Mouse (Mus musculus) spleen, adult 2 months (tissue): ENCODE results near the gene Ldhb. TPM values are rescaled to one million over a fixed set of nuclear protein-coding genes. Genes with fewer than 3 reads are reported as not detected.

ENCODE experiments used
- DNase-seq, 2 experiments: peaks; one replicate each; pipeline versions ENCODE4 v3.0.0 to v3.0.0-alpha.2; 2012 to 2021; ENCODE audit warnings: low spot score in 2 of 2, low read depth in 1 of 2
- H3K27ac ChIP-seq: fragments of 200-500 bp; 2 replicates; pipeline ENCODE4 v1.5.1; 2012; ENCODE audit warnings: low read length, inconsistent platforms; ENCODE audit not compliant: insufficient read depth
- H3K27me3 ChIP-seq: fragments of 200-500 bp; 2 replicates; pipeline ENCODE4 v1.6.1; 2012; ENCODE audit warnings: mild to moderate bottlenecking, moderate library complexity, low read length, inconsistent platforms; ENCODE audit not compliant: control insufficient read depth, insufficient read depth
- H3K36me3 ChIP-seq: fragments of 200-500 bp; 2 replicates; pipeline ENCODE4 v1.6.1; 2012; ENCODE audit warnings: mild to moderate bottlenecking, low read length, inconsistent platforms; ENCODE audit not compliant: control insufficient read depth, insufficient read depth
- H3K4me1 ChIP-seq: fragments of 200-500 bp; 2 replicates; pipeline ENCODE4 v1.6.1; 2011; ENCODE audit warnings: inconsistent platforms; ENCODE audit not compliant: control insufficient read depth, insufficient read depth, insufficient read length
- H3K4me3 ChIP-seq: fragments of 200-500 bp; 2 replicates; pipeline ENCODE4 v1.5.1; 2011; ENCODE audit warnings: mild to moderate bottlenecking, inconsistent platforms; ENCODE audit not compliant: insufficient read depth, insufficient read length; ENCODE audit errors: extremely low read depth
- CTCF ChIP-seq: fragments of 200-500 bp; IDR thresholded peaks from 2 replicates; pipeline ENCODE4 v1.5.1; 2011; ENCODE audit warnings: mild to moderate bottlenecking, inconsistent platforms; ENCODE audit not compliant: insufficient read depth, insufficient read length, insufficient replicate concordance; ENCODE audit errors: extremely low read depth
- POLR2A ChIP-seq: fragments of 200-500 bp; IDR thresholded peaks from 2 replicates; pipeline ENCODE4 v1.6.1; 2011; ENCODE audit warnings: low read depth, low read length, inconsistent platforms
- WGBS: fragments of 180-500 bp; shearing (Covaris S2); methylation state at CpG from one replicate; pipeline ENCODE4 v1.1.7; 2018; 5-methylcytosine and 5-hydroxymethylcytosine counted together
- polyA plus RNA-seq: library from polyadenylated mRNA; depleted of rRNA; stranded (reverse); fragments of >200 nt; gene quantifications from 2 replicates; pipeline ENCODE4 v1.2.3, GENCODE M21; 2012

The Ldhb gene
- polyA plus RNA-seq, 1 experiment = 5.6 TPM

GRCm38 (mm10) chr6:142542082-142542799 lies 34.5 kb upstream of the Ldhb start:
- 74% methylated on average over 8 of the region's 8 CpGs for WGBS
- no peak for TF ChIP-seq POLR2A
- TF ChIP-seq CTCF = no peak

GRCm38 (mm10) chr6:142540561-142541160 lies 32.9 kb upstream of the Ldhb start:
- no peaks in the 10 kb centered on the region for H3K36me3 ChIP-seq
- no peak for DNase-seq
- no peaks in the 10 kb centered on the region for H3K4me1 ChIP-seq
- TF ChIP-seq CTCF (no peak), POLR2A (no peak)
- H3K27ac ChIP-seq = no peak overlapping the region
- WGBS = 86% methylated on average over 10 of the region's 10 CpGs
- no peak overlapping the region for H3K4me3 ChIP-seq
- no peaks in the 10 kb centered on the region for H3K27me3 ChIP-seq

More at GRCm38 (mm10) chr6:142542082-142542799, 34.5 kb upstream of the Ldhb start:
- H3K4me3 ChIP-seq = no peak overlapping the region
- no peaks in the 10 kb centered on the region for H3K27me3 ChIP-seq
- H3K27ac ChIP-seq = no peak overlapping the region
- no peaks in the 10 kb centered on the region for H3K36me3 ChIP-seq
- H3K4me1 ChIP-seq = no peaks in the 10 kb centered on the region
- DNase-seq = no peak

- 88% methylated on average over 5 of the region's 5 CpGs for WGBS
- no peak for DNase-seq
- TF ChIP-seq POLR2A = no peak
- TF ChIP-seq CTCF = no peak
- H3K36me3 ChIP-seq = no peaks in the 10 kb centered on the region
- H3K27ac ChIP-seq = no peak overlapping the region
- H3K4me1 ChIP-seq = no peaks in the 10 kb centered on the region
- no peak overlapping the region for H3K4me3 ChIP-seq
- H3K27me3 ChIP-seq = no peaks in the 10 kb centered on the region
Observed at GRCm38 (mm10) chr6:142540131-142540530, 32.4 kb upstream of the Ldhb start.

GRCm38 (mm10) chr6:142538503-142538902 lies 30.7 kb upstream of the Ldhb start:
- DNase-seq = peak in 1 of 2 experiments; percentile 26
- no peaks in the 10 kb centered on the region for H3K4me1 ChIP-seq
- H3K27me3 ChIP-seq = no peaks in the 10 kb centered on the region
- whole genome bisulfite sequencing = 41% methylated on average over 17 of the region's 17 CpGs
- no peak for TF ChIP-seq CTCF
- no peak for TF ChIP-seq POLR2A
- H3K27ac ChIP-seq = 0 out of 2 replicates have a peak overlapping the region, but pooled peaks have one; percentile 34
- no peak overlapping the region for H3K4me3 ChIP-seq
- H3K36me3 ChIP-seq = no peaks in the 10 kb centered on the region

GRCm38 (mm10) chr6:142533412-142533811 lies 25.7 kb upstream of the Ldhb start:
- 86% methylated on average over 5 of the region's 5 CpGs for WGBS
- Histone ChIP-seq H3K27ac (no peak overlapping the region), H3K4me1 (no peaks in the 10 kb centered on the region), H3K36me3 (no peaks in the 10 kb centered on the region), H3K4me3 (no peak overlapping the region), H3K27me3 (no peaks in the 10 kb centered on the region)
- no peak for DNase-seq
- no peak for TF ChIP-seq CTCF
- no peak for TF ChIP-seq POLR2A

DNA sequence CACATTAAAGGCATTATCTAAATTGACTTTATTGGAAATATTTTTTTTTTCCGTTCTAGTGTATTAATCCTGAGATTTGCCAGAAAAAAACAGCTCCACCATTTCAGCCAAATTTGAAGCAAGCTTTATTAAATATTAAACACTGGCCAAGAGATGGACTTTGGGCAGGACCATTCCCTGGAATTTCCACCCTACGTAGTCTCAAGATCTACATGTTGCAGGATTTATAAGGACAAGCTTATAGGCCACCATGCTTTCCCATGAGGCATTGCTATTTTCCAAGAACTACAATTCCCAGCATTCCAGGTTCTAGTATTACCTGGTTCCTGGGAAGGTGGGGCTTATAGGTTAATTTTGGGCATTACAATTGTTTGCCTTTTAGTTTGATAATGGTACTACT lies 24.9 kb upstream of the Ldhb start:
- no peak for TF ChIP-seq POLR2A
- no peak for TF ChIP-seq CTCF
- no peak for DNase-seq
- H3K36me3 ChIP-seq = no peaks in the 10 kb centered on the region
- no peaks in the 10 kb centered on the region for H3K27me3 ChIP-seq
- no peaks in the 10 kb centered on the region for H3K4me1 ChIP-seq
- 94% methylated on average over 2 of the region's 2 CpGs for WGBS
- no peak overlapping the region for H3K27ac ChIP-seq
- no peak overlapping the region for H3K4me3 ChIP-seq

DNA sequence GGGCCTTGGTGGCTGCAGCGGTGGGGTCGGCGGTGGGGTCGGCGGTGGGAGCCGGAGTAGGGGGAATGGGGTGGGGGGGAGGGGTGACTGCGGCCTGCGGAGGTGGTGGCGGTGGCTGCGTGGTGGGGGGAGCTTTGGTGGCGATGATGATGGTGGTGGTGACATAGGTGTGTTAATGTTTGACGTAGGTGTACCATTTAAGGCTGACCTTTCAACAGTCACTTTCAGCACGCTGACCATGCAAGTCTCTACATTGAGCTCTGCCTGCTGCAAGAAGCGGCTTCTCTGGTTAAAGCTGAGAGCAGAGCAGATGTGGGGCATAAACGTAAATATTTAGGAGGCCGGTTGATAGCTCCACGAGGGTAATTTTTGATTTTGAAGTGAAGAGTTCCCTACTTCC lies 24.4 kb upstream of the Ldhb start:
- Histone ChIP-seq H3K36me3 (no peaks in the 10 kb centered on the region), H3K27me3 (no peaks in the 10 kb centered on the region), H3K27ac (no peak overlapping the region), H3K4me1 (no peaks in the 10 kb centered on the region), H3K4me3 (no peak overlapping the region)
- 94% methylated on average over 17 of the region's 17 CpGs for WGBS
- TF ChIP-seq POLR2A (no peak), CTCF (no peak)
- no peak for DNase-seq
